Mouse (Mus musculus) layer of hippocampus, postnatal 25 days (tissue): ENCODE measurements around the gene Saxo1. TPM values are rescaled to one million over a fixed set of nuclear protein-coding genes. Genes with fewer than 3 reads are reported as not detected.

Experiments used
- DNase-seq, 2 experiments: peaks; one replicate each; pipeline ENCODE4 v3.0.0; 2022; ENCODE audit warnings: mixed read lengths in 2 of 2, low spot score in 1 of 2; ENCODE audit errors: extremely low spot score in 1 of 2
- total RNA-seq, 2 experiments: library from RNA; stranded (reverse); gene quantifications; 2 replicates each; pipeline ENCODE4 v1.2.3; 2021

Gene Saxo1
- total RNA-seq, 2 experiments from 2014 or later = not detected

DNA sequence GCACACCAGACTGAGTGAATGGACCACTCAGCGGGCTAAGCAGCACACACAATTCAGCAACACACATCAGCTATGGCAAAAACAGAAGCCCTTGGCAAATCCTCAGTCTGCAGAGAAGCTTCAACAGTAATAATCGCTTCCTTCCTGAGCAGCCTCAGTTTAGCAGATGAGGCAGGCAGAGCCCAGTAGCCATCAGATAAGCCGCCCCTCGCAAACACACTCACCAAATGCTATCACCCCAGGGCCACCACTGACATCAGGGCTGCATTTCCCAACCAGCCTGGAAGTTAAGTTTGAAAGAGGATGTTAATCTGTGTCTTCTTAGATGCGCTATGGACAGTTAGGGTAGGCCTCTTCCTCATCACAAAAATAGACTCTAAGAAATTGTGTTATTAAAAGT, 130.8 kb downstream of the Saxo1 start:
- DNase-seq = no peak

DNA sequence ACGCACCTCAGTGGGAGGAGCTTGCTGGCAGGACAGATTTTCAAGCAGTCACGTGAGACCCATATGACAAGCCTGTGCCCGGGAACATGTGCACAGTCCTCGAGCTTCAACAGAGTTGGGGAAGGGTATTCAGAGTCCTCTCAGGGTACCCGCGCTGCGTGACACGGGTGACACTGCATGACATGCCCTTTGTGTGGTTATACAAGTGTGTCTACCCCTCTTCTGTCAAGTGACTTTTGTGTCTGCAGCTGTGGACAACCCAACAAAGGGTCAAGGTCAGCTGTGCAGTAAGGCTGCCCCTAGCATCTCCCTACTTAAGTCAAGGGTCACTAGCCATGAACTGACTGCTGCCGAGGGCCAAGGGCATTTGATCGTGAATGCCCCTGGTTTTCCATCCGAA, 131.6 kb downstream of the Saxo1 start:
- DNase-seq = no peak

DNA sequence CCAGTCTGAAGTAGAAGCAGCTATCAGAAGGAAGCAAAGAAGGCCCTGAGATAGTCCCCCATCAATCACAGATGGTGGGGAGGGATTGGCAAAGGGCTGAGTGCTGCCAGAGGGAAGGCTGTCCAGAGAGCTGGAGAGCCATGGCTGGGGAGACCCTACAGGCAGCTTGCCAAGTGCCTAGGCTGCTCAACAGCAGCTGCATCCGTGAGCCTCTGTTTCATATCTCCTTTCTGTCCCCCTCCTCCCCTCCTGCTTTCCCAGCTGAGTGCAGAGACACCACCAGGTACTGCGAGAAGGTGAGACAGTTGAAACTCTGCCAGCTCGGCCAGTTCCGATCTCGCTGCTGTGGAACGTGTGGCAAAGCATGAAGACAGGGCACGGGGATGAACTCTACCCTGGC, 132.5 kb downstream of the Saxo1 start:
- no peak for DNase-seq

DNA sequence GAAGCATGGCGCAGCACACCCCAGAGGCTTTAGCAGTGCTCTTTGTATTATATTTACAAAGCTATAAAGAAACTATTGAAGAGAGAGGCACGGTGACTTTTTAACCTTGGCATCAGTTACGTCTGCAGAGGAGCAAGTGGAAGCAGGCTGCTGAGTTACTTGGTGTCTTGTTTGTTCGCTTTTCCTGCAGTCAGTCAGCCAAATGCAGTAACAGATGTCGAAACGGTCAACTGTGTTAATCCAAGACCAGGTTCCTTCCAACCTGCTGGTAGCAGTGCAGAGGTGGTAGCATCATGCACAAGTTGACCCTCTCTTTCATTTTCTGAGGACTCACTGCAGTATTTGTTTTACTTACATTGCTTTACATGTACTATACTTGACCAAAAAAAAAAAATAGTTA, 135.5 kb downstream of the Saxo1 start:
- no peak for DNase-seq

DNA sequence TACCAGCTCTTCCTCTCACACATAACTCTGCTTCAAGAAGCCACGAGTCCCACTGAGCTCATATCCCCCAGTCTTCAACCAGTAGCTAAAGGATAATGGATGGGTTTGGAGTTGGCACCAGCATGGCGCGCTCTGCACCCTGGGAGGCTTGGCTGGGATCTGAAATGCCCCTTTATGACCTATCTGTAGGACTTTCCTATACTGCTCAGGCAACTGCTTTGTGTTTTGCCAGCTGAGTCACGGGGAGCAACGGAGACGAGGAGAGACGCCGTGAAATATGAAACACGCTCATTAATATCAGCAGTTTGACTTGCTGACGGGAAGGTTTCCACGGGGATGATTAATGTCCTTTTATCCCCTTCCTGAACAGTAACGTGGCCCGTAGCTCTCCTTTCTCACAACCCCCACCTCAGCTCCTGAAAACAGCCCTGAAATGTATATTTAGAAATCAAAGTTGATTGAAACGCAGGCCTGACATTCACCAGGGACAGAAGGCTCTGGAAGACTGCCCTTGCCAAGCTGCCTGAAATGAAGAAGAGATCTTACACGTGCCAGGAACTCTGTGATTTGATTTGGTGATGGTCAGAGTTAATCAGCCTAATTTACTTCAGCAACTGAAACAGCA, 141.6 kb downstream of the Saxo1 start:
- no peak for DNase-seq

DNA sequence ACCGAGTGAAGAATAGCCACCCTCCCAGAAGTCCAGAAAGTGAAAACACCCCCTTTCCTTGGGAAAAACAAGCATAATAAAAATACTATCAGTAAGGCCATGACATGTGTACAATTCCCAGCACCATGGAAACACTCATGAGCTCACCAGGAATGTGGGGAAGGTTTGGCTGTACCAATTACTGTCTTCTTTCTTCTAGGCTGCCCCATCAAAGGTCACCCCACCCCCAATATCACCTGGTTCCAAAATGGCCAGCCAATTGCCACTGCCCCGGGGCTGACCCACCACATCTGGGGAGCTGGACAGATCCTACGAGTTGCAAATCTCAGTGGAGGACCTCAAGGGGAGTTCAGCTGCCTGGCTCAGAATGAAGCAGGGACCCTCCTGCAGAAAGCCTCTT, 144.7 kb downstream of the Saxo1 start:
- no peak for DNase-seq

DNA sequence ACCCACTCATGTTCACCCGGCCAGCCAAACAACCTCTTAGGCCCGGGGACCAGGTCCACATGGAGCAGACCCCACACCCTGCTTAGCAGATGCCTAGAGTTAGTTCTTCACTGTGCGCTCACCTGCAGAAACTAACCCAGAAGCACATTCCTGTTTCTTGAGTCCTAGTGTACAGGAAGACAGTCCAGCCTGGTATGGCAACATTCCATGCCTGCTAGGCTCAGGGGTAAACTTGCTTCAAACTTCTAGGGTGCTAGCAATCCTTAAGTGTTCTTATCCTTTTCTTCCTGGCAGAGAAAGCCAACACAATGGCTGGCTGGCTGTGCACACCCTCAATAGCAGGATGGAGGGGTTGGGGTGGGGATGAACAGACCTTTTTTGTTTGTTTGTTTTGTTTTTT, 147.2 kb downstream of the Saxo1 start:
- DNase-seq = no peak

DNA sequence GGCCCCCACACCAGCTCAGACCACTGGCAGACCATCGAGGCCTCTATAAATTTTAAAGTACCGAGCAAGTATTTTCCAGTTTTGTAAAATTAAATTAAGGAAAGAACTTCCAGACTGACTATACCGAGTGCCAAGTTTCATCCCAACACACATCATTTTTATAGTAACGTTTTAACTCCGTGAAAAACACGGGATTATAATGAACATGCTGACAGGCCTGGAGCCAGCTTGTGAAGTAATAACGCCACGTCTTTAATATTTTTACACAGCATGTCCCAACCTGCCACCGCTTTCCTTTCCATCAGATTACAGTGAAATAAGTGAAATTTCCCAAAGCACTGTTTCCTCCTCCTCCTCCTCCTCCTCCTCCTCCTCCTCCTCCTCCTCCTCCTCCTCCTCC, 149.7 kb downstream of the Saxo1 start:
- DNase-seq = no peak

DNA sequence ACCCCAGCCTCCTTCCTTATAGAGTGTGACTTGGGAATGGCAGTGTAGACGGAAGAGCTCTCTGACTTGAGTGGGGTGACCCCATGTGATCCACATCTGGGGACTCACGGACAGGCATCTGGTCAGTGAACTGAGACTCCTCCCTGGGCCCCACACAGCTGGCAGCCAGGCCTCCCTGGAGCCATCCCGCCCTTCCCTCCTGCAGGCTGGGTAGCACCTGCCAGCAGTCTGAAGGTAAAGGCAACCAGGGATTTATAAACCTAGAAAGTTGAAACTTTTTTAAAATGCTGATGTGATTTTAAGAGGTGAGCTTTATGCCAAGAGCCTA, 151.0 kb downstream of the Saxo1 start:
- no peak for DNase-seq

DNA sequence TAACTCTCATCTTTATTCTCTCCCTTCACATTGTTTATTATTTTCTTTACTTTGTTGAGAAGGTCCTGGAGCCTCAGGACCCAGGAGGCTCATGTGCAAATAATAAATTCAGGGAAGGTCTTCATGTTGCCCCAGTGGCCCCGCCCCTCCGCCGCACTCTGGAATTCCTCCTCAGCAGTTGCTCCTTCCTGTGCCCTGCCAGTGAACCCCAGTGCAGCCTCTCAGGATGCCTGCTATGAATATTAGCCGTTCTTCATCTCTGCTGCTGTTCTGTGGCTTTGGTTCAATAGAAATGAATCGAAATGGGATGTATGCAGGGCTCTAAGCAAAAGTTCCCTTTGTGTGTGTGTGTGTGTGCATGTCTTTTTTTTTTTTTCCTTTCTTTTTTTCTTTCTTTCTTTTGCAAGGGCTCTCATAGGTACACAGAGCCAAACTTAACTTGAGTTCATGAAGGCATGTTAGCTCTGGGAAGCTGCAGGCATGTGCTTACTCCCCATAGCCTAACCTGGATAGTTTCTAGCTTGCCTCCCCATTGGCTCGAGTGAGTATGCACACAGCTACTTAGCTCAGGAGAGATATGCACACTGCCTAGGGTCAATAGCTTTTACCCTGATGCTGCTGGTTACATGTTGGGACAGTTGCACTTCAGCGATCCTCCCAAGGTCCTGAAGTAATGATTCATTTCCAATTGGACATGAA, 151.5 kb downstream of the Saxo1 start:
- DNase-seq = no peak

DNA sequence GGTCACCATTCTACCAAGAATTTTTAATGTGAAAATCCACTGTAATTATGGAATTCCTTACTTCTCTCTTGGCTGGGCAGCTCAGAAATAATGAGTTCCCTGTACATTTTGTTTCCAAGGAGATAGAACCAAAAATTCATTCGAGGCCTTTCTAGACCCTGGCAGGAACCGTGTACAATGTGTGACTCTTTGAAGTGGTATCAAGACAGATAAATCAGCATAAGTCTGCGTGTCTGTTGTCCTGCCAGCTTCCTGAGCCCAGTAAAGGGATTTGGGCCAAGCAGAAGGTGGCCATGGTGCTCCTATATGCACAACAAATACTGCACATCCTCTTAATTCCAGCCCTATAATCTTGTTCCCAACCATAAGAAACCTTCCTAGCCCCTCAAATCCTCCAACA, 157.0 kb downstream of the Saxo1 start:
- DNase-seq = no peak

DNA sequence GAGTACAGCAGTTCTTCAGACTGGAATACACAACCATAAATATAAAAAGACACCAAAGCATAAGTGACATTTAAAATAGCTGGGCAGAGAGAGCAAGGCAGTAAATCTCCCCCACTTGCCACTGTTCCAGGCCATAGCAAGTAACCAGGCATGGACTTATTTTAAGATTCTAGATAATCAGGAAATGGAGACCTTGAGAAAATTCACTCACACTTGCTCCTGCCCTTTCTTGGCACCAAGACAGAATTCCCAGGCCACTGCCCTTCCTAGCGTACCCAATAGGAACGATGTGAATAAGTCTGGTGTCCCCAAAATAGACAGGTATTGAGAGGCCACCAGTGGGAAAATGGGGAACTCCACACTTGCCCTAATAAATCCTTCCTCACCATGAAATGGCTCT, 160.7 kb downstream of the Saxo1 start:
- DNase-seq = no peak

DNA sequence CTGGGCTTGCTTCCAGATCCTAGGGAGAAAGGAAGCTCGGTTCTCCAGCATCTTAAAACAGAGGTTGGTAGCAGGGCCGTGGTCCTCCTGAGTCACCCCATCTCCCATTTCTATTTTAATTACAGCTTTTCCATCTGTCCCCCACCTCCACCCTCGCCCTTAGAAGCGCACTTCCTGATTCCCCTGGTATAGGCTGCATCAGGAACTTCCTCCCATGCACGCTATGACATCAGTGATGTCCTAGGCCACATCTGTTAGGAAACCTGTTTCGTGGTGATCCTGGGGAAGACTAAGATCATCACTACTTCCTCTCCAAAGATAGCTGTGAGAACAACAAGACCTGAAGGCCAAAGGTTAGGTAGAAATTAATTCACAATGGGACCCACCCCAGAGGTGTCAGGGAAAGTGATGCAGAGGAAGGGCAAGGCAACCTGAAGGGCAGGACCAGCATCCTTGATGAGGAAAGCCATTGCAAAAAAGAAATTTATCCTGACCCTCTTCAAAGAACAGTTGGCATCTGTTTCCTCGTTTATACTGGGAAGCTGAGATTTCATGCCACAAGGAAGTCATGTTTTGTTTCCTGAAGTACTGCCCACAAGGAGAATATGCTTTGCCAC, 161.3 kb downstream of the Saxo1 start:
- DNase-seq = no peak

DNA sequence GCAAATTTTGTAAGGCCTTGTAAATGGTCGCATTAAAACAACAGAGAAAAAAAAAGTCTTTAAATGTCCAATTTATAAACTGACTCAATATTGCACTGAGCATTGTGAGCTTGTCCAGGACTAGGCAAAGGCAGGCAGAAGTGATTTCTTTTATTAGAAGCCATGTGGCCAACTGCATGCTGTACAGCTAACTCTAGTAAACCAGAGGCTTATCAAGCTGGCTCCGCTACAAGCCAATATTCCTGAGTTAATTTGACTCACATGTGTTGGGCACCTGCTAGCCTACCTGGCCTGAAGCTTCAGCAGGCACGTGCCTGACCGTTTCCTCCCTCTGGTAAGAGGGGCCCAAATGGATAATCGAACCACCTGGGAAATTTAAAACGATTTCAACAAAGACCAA, 162.5 kb downstream of the Saxo1 start:
- no peak for DNase-seq

Other genes with a start within 250 kb of the Saxo1 start
- gene Rraga, start 17.3 kb upstream of the Saxo1 start, total RNA-seq = 100 to 1,000 TPM; 138 to 147 TPM
- 1 to 10 TPM; 6.2 to 7.3 TPM for gene Haus6, start 53.7 kb upstream of the Saxo1 start, total RNA-seq
- gene Plin2, start 111.7 kb upstream of the Saxo1 start, total RNA-seq = 10 to 100 TPM; 13.1 to 15.0 TPM
- gene Dennd4c, start 190.2 kb upstream of the Saxo1 start, total RNA-seq = 10 to 100 TPM in 1 of 2 experiments, 1 to 10 TPM in 1; 8.5 to 10.7 TPM